Mouse (Mus musculus): ENCODE measurements around the gene Gng3.

Gng3 gene

GRCm38 (mm10) chr19:8848356-8848755, 9.4 kb upstream of the Gng3 start:
- no peak for DNase-seq (ENCODE audit: inconsistent age in 2 of 2, low spot score in 1 of 2)

DNA sequence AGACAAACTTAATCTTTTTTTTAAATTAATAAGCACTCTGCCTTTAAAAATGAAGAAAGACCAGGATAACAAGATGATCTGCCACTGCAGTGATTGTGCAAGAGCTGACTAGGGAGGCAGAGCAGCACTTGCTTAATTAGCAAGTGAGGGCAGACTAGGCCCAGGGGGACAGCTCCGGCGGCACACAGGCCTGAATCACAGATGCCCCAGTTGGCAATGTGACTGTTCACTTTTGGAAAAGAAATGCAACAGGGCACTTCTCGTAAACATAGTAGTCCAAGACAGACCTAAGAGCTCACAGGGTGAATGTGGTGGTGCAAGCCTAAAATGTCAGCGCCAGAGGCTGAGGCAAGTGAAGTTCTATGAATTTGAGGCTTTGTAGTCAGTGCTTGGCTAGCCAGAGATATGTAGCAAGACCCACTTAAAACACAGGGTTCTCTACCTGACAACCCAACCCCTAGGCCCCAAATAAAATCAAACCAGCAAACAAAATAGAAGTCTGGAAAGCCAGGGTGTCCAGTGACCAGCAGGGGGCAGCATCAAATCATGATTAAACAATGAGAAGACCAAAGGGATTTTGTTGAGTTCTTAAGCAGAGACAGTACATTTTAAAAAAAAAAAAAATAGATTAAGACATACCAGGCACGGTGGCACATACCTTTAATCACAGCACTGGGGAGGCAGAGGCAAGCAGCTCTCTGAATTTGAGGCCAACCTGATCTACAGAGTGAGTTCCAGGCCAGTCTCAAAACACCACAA, 5.6 kb upstream of the Gng3 start:
- peak; percentile 69 to 92 for DNase-seq (ENCODE audit: inconsistent age in 2 of 2, low spot score in 1 of 2)

DNA sequence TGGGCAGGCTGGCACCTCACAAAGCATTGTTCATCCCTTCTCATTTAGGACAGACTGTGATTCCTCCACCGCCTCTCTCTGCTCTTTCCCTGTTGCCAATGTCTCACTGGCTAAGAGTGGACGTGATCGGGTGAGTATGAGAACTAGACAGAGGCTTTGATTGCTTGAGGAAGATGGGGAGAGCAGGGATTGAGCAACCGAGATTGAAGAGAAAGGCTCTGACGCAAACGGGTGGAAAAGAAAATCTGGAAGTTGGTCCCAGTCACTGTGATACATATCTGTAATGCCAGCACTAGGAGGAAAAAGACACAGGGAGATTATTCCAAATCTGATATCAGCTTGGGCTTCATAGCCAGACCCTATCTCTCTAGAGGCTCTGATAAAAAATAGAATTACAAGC, 4.0 kb upstream of the Gng3 start:
- peak in 1 of 2 experiments; percentile 61 for DNase-seq (ENCODE audit: inconsistent age in 2 of 2, low spot score in 1 of 2)

DNA sequence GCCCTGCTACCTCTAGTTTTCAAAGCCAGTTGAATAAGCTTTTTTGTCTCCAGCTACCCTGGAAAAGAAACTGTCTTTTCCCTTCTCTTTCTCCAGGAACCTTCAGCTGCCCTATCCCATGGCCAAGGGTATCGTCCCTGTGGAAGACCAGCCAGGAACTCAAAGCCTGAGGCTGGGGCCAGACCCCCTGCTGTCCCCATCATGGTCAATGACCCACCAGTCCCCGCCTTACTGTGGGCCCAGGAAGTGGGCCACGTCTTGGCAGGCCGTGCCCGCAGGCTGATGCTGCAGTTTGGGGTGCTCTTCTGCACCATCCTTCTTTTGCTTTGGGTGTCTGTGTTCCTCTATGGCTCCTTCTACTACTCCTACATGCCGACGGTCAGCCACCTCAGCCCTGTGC, 2.0 kb upstream of the Gng3 start:
- peak in 1 of 2 experiments; percentile 28 for DNase-seq (ENCODE audit: inconsistent age in 2 of 2, low spot score in 1 of 2)

GRCm38 (mm10) chr19:8839908-8840791, 1.2 kb upstream of the Gng3 start:
- peak; percentile 86 to 95 for DNase-seq (ENCODE audit: inconsistent age in 2 of 2, low spot score in 1 of 2)

DNA sequence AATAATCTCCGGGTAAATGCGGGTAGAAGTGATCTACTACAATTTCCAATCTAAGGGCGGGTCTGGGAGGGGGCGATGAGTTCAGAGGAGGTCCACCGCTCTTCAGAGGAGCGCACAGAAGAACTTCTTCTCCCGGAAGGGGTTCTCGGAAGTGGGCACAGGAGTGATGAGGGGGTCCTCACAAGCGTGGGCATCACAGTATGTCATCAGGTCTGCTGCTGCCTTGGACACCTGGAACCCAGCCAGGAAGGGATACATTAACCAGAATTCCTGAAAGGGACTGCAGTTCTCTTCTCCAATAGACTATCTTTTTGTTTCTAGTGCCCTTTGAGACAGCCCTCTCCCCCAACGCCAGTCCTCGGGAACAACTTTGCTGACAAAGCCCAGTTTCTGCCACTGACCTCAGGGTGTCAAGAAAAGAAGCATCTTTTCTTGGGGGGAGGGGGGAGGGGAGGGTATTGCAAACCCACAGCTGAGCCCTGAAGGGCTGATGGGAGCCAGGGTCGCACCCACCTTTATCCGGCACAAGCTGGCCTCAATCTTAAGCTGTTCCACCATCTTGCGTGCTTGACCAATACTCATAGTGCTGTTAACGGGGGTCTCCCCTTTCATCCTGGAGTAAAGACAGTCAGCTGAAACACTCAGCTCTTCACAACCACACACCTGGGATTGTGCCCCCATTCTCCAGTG, 808 bp downstream of the Gng3 start:
- peak; percentile 57 to 79 for DNase-seq (ENCODE audit: inconsistent age in 2 of 2, low spot score in 1 of 2)

DNA sequence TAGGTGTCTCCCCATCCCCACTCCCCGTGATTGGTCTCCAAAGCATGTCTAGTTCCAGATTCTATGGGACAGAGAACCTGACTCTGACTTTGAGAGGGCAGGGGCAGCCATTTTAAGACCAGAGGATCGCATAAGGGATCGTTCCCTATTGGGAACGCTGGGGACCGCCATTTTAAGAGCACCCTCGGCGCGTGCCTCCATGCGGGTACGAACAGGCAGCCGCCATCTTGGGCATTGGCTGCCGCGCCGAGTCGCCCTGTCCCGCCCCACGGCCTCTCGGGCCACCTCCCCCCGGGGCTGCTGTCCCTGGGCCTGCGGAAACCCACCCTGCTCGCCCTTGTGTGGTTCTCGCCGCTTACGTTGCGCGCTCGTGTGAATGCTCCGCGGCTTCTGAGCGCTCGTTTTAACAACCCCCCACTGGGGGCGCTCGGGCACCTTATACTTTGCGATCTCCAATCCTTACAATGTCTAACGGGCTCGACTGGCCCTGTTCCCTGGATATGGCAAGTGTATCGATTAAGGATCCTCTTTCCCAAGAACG, 1.7 kb downstream of the Gng3 start, which contains the start of gene Bscl2:
TSS of gene Bscl2 (plus strand) at position 217 of the 541 bp plus-strand sequence.
- DNase-seq (ENCODE audit: inconsistent age in 2 of 2, low spot score in 1 of 2): peak; percentile 88 to 97

GRCm38 (mm10) chr19:8836327-8836726, 2.7 kb downstream of the Gng3 start:
- DNase-seq (ENCODE audit: inconsistent age in 2 of 2, low spot score in 1 of 2): peak in 1 of 2 experiments; percentile 48

- DNase-seq (ENCODE audit: inconsistent age in 2 of 2, low spot score in 1 of 2): peak; percentile 52 to 79
Observed at GRCm38 (mm10) chr19:8832971-8833370, 6.0 kb downstream of the Gng3 start.

GRCm38 (mm10) chr19:8831262-8831661, 7.7 kb downstream of the Gng3 start:
- no peak for DNase-seq (ENCODE audit: inconsistent age in 2 of 2, low spot score in 1 of 2)

GRCm38 (mm10) chr19:8830664-8831063, 8.3 kb downstream of the Gng3 start:
- DNase-seq (ENCODE audit: inconsistent age in 2 of 2, low spot score in 1 of 2): peak in 1 of 2 experiments; percentile 24

GRCm38 (mm10) chr19:8829660-8830059, 9.3 kb downstream of the Gng3 start, which contains the start of gene AC129217.1:
AC129217.1 (plus strand) TSS chr19:8829773.
- peak in 1 of 2 experiments; percentile 45 for DNase-seq (ENCODE audit: inconsistent age in 2 of 2, low spot score in 1 of 2)

DNA sequence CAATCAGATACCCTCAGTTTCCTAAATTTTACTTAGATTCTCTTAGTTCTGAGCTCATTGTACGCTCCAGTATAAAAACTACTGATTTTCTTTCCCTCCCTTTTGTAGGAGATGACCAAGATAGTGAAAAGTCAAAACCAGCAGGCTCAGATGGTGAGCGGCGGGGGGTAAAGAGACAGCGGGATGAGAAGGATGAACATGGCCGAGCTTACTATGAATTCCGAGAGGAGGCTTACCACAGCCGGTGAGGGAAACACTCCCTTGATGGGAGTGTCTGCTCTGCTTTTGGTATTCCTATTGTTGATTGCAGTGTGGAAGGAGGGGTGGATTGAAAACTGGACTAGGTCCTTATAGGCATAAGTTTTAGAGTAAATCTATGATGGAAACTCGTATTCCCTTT, 16.3 kb downstream of the Gng3 start:
- peak in 1 of 2 experiments; percentile 26 for DNase-seq (ENCODE audit: inconsistent age in 2 of 2, low spot score in 1 of 2)

GRCm38 (mm10) chr19:8821146-8821545, 17.8 kb downstream of the Gng3 start:
- no peak for DNase-seq (ENCODE audit: inconsistent age in 2 of 2, low spot score in 1 of 2)

GRCm38 (mm10) chr19:8820424-8820956, 18.5 kb downstream of the Gng3 start:
- no peak for DNase-seq (ENCODE audit: inconsistent age in 2 of 2, low spot score in 1 of 2)

- peak in 1 of 2 experiments; percentile 99 for DNase-seq (ENCODE audit: inconsistent age in 2 of 2, low spot score in 1 of 2)
Observed at GRCm38 (mm10) chr19:8819596-8820423, 19.2 kb downstream of the Gng3 start, which contains the start of gene Hnrnpul2. Hnrnpul2 (plus strand) TSS chr19:8820010.

GRCm38 (mm10) chr19:8818801-8819595, 20.0 kb downstream of the Gng3 start, which contains the start of gene Ttc9c:
Ttc9c (minus strand) TSS chr19:8819333.
- peak; percentile 98 to 99 for DNase-seq (ENCODE audit: inconsistent age in 2 of 2, low spot score in 1 of 2)

GRCm38 (mm10) chr19:8818301-8818798, 20.6 kb downstream of the Gng3 start:
- DNase-seq (ENCODE audit: inconsistent age in 2 of 2, low spot score in 1 of 2): no peak
